Mouse (Mus musculus): ENCODE data around the gene Ankrd7.
"Not testable (repeated sequence)": the region's sequence is repeated elsewhere in the genome, so short reads cannot be mapped to it uniquely, and the experiment has no call there.

The Ankrd7 gene

GRCm38 (mm10) chr6:18866018-18866417 lies at the start of gene Ankrd7:
Gene Ankrd7, plus strand, starts transcription at chr6:18866318.
- no peak for DNase-seq (ENCODE audit: low read depth)

DNA sequence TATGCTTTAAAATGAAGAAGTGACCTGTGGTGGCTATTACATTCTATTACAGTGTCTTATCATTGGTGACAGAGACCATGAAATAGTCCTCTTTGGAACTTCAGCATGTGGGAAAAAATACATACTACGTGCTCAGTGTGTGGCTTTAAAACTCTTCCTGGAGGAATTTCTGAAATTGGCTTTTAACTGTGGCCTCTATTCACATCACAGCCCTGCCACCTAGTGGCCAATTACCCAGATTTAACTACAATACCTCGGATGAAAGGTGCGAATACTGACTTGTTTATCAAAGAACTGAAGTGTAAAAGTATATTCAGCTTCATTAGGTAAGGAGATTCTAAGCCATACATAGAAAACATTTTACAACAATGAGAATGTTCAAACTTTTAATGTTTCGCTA lies 46.8 kb upstream of the Ankrd7 start:
- peak; percentile 78 for DNase-seq (ENCODE audit: low read depth)

DNA sequence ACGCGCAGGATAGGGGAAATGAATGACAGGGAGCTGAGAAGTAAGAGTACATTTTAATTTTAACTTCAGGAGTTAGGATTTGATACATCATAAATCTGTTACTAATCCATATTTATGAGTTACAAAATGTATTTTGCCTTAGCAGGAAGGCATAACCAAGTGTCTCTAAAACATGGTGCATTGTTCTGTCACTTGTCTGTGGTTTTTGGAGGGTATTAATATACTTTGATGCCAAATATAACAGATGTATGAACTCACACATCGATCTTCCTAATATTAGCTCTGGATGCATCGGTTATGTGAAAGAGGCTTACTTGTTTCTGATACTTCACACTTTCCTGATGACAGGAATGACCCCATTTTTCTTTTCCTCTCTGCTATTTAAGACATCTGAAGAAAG lies 45.9 kb upstream of the Ankrd7 start:
- no peak for DNase-seq (ENCODE audit: low read depth)

DNA sequence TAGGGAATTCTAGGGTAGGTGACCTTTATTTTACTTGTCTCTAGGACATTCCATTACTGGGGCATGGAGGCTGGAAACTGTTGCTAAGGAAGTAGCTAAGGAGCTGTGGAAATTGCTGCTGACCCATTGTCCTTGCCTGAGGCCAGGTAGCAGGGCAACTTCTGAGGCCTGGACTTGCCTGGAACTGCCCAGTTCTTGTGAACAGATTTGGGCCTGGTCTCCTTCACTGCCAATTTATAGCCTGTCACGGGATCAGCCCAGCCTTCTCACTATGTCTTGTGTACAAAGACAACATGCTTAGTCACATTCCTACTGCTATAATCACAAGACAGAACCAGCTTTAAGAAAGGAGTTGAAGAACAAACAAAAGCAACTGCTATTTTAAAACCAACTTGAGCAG lies 43.3 kb upstream of the Ankrd7 start:
- peak; percentile 58 for DNase-seq (ENCODE audit: low read depth)

- DNase-seq (ENCODE audit: low read depth), result no peak
Measured at GRCm38 (mm10) chr6:18832958-18833357, 33.2 kb upstream of the Ankrd7 start.

- DNase-seq (ENCODE audit: low read depth), result not testable (repeated sequence)
Measured at GRCm38 (mm10) chr6:18844529-18844928, 21.6 kb upstream of the Ankrd7 start.

- DNase-seq (ENCODE audit: low read depth), result not testable (repeated sequence)
Measured at GRCm38 (mm10) chr6:18845571-18845970, 20.5 kb upstream of the Ankrd7 start.

DNA sequence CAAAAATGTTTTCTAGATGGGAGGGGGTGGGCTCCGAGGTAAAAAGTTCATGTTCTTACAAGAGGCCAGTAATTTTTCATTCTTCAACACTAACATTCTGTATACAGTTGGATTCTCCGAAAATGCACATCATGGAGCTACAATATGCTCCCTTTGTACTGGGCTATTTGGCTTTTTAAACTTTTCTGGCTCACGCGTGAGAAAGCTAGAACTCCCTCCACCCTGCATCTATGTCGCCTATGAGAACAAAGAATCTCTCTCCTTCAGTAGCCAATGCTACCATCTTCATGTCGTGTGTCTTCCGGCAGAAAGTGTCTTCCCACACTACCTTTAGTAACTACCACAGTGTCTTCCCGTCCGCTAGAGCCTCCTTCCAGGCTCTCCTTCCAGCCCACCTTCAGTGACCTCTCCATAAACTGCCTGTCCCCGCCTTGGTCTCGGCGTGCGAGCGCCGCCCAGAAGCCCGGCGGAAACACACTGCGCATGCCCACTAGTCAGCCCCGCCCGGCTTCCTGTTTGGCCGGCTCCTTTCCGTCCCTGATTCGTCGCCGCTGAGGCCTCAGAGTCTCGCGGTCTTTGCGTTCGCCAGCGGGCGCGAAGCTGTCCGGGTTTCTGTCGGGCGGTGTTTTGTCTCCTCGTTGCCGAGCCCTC lies 17.9 kb upstream of the Ankrd7 start, which contains the start of gene Lsm8:
TSS of gene Lsm8 (plus strand) at position 529 of the 651 bp plus-strand sequence.
- DNase-seq (ENCODE audit: low read depth), result peak; percentile 99

DNA sequence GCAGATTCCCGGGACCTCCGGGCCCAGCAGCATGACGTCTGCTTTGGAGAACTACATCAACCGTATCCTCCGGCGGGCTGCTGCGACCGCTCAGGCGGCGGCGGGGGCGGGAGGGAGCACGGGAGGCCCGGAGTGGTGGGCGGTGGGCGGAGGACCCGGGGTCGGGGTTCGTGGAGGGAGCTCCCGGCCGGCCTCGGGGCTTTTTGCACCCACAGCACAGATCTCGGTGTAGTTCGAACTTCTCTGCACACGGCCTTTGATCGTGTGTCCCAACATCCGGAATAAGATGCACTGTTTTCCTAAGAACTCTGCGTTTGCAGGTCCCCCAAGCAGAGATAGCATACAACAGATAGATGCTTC lies 17.4 kb upstream of the Ankrd7 start:
- DNase-seq (ENCODE audit: low read depth), result no peak

- no peak for DNase-seq (ENCODE audit: low read depth)
Measured at GRCm38 (mm10) chr6:18855323-18855722, 10.8 kb upstream of the Ankrd7 start.

GRCm38 (mm10) chr6:18856487-18857078 lies 9.5 kb upstream of the Ankrd7 start:
- DNase-seq (ENCODE audit: low read depth), result no peak

- DNase-seq (ENCODE audit: low read depth), result no peak
Measured at GRCm38 (mm10) chr6:18889030-18889429, 22.9 kb downstream of the Ankrd7 start.

- no peak for DNase-seq (ENCODE audit: low read depth)
Measured at GRCm38 (mm10) chr6:18894142-18894541, 28.0 kb downstream of the Ankrd7 start.

DNA sequence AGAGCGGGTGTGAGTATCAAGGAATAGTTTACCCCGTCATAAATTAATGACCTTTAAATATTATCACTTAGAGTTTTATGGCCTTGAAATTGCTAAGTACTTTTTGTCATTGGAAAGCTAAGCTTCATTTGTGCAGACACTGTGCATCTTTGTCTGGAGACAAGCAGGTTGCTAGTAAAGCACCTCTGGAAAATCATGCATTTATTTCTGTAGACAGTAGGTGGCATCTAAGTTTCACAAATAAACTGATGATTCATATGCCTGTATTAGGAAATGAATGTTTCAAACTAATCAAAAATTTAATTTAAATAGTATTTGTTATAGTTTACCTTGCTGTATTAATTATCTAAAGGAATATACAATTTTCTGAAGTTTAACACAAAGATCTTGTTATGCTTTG lies 41.1 kb downstream of the Ankrd7 start:
- peak; percentile 12 for DNase-seq (ENCODE audit: low read depth)

DNA sequence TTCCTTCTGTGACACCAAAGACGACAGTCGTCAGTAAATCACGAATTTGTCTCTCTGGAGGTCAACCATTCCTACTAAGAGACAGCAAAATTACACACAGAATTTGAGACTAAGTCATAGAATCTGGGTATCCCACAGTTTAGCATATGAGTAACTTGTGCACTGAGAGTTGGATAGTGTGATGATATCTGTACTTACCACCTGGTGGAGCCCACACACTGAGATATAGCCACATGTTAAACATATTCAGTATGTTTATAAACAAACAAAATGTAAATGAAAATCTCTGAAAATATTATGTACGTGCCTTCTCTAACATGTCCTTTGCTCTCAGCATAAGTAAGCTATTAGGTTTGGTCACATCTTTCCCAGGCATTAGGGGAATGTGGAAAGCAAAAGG lies 47.1 kb downstream of the Ankrd7 start:
- DNase-seq (ENCODE audit: low read depth), result no peak

DNA sequence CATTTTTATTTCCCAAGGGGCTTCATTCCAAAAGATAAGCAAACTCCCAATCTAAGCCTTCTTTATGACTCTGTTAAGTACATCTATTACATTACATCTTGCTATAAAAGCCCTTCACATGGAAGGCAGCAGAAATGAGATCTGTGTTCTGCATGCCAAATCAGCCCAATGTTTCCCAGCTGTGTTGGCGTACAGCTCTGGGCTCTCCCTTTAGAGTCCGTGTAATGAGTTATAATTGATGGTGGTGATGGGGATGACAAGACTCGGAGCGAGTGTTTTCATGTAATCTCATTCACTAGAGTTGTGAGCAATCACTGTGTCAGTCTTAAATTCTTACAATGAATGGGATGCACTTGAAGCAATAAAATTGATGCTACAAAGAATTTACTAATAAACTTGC lies 49.9 kb downstream of the Ankrd7 start:
- DNase-seq (ENCODE audit: low read depth), result no peak

GRCm38 (mm10) chr6:18916471-18916870 lies 50.4 kb downstream of the Ankrd7 start:
- no peak for DNase-seq (ENCODE audit: low read depth)
